Mouse (Mus musculus) A20 (cell line): Measurements from ENCODE around the gene Setd7.
A peak's percentile ranks its signal among the peaks of the same experiment; 100 is the strongest.

ENCODE experiments used
- DNase-seq: peaks from one replicate; pipeline ENCODE4 v3.0.0-alpha.2; 2011; ENCODE audit warnings: low read depth, low spot score

Setd7 gene

DNA sequence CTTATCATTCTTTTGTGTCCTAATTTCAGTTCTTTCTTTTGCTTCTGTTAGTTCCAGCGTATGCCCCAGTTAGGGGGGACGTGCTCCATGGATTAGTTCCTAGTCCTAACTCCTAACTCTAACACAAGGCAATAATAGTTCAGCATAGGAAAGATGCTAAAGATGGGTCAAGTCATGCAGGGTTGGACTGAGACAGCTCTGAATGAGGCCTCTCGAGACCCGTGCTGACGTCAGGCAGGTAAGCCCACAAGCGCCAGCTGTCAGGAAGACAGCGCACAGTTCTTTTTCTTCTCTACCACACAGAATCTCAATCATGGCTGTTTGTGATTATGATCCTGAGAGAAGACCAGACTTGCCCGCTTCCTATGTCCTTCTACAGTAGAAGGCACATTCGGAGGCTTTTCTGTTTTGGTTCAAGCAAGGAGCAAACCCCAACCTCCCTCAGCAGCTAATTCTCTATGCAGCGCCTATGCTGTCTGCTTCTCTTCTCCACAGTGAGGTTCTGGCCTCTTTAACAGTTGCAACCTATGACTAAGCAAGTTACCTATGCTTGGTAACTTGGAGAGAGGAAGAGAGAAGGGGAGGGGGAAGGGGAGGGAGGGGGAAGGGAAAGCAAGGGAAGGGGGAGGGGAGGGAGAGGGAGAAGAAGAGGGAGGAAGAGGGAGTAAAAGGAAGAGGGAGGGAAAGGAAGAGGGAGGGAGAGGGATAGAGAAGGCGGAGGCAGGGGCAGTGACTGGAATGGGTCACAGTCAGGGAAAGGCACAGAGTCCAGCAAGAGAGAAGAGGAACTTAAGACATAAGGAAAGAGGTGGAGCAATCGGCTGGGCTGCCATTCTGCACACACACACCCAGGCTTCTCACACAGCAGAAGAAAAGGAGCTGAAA, 42.6 kb downstream of the Setd7 start:
- no peak for DNase-seq

DNA sequence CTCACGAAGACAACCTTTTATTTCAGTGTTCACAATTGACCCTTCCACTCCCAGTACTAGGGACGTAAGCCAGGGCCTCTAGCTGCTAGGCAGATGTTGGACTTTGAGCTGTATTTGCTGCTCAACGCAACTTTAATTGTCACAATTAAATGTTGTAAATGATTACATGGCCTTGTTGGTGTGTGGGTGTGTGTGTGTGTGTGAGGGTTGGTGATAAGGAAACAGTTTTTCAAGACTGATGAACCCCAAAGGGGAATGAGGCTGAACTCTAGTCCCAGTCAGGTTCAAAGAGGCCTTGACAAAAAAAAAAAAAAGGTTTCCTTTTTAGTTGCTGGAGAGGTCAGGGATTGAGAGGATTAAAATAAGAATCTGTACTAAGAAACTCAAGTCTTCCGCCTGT, 43.2 kb downstream of the Setd7 start:
- DNase-seq = no peak

DNA sequence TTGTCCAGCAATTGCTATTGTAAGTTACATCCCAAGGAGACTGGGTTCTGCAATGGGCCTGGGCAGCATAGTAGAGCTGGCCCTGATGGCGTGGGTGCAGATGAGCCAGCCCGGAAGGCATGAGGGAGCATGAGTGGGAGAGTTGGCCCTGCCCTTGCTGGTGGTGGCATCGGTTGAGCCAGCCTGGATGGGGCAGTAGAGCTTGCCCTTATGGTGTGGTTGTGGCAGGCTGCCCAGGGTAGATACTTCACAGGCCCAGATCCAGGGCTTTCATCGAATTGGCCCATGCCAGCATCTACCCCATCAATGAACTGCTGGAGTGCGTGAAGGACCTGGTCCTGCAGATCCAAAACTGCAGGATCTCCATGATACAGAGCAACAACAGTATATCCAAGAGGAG, 48.7 kb downstream of the Setd7 start:
- DNase-seq = no peak

DNA sequence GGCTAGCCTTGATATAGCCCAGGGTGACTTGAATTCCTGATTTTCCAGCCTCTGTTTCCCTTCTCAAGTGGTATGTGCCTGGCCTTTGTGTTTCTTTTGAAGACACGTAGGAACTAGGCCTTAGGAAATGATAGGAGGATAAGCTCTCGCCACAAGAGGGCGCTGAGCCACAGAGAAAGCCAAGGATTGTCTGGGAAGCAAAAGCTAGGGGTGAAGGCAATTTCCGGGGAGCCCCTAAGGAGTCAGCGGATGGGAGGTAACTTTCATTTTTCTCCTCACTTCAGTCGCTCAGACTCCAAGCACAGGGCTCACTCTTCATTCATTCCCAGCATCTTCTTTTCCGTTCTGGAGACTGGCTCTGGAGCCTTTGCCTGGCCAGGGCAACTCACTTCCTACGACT, 49.8 kb downstream of the Setd7 start:
- DNase-seq = peak; percentile 87

DNA sequence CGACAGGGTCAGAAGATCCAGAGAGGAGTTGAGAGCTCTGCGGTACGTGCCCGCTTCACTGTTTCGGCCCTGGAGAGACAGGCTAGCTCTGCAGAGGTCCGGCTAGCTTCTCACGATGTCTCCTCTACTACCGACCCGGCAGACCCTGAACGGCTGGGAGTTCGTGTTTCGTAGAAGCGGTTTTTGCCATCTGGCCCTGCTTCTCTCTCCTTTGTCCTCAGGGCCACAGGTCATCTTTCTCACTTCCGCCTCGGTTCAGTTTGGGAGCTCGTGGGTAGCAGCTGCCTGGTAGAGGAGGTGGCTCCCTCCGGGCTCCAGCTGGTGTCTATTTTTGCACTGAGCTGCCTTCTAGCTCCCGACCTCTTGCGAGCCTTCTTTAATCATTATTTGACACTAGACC, 55.2 kb downstream of the Setd7 start:
- DNase-seq = peak; percentile 65

DNA sequence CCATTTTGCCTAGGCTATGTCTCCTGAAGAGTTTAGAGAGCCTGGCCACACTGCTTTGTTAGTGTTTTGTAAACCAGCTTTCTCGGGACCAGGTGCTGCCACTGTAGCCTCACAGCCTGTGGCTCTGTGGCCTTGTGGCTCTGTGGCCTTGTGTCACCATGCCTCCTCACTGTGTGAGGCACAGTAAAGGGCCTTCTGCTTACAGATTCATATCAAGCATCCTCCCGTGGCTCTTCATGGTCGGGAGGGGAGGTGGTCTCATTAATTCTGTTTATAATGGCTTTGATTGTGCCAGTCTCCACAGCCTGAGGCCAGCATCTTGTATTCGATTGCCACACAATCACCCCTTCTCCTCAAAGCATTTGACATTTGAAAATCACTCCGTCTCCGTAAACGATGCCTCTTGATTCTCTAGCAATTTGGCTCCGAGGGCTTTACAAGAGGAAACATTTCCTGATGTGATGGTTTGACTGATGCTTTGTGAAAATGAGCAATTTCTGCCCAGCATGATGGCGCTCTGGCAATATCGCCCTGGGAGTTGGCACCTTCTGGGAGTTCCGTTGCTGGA, 56.2 kb downstream of the Setd7 start:
- no peak for DNase-seq

DNA sequence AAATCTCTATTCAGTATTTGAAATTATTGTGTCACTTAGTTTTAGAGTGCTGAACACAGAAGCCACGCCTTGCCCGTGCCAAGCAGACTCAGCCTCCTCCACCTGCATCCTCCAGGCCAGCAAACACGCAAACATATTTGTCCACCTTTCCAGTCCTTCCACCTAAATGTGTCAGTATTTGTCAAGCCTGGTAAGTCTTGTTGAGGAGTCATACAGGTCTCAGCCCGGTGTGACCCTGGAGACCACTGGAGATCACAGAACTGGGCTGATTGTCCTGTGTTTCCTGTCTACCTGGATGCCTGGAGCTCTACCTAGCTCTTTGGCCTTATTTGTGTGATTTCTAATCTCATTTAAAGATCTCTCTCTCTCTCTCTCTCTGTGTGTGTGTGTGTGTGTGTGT, 60.8 kb downstream of the Setd7 start:
- DNase-seq = no peak

DNA sequence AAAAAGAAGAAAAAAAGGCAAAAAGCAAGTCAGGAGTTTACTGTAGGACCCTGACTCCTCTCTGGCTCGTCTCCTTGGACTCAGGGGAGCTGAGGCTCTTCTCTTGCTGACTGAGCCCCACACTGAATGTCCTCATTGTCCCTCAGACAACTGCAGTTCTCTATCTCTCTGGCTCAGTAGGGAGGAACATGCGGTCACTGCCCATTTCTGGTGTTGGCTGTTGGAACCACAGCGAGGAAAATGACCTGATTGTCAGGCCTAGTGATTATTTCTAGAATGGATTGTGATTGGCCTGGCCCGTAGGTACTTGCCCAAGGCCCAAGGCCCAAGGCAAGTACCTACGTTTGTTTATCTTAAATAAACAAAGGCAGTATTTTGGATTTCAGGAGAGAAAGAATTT, 62.0 kb downstream of the Setd7 start:
- no peak for DNase-seq

DNA sequence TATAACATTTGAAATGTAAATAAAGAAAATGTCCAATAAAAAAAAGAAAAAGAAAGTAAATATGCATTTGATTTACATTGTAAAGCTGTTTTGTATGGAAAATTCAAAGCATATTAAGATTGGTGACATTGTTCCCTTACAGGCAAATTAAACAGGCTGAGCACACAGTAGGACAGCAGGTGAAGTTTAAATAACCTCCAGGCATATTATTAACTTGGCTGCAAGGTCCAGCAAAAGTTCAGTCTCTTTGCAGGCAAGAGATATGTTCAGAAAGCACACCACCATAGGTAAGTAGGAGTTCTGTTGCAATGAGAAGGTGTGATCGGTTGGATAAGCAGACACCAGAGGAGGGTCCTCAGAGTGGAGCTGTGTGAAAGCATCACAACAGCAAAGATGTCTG, 62.7 kb downstream of the Setd7 start:
- no peak for DNase-seq

DNA sequence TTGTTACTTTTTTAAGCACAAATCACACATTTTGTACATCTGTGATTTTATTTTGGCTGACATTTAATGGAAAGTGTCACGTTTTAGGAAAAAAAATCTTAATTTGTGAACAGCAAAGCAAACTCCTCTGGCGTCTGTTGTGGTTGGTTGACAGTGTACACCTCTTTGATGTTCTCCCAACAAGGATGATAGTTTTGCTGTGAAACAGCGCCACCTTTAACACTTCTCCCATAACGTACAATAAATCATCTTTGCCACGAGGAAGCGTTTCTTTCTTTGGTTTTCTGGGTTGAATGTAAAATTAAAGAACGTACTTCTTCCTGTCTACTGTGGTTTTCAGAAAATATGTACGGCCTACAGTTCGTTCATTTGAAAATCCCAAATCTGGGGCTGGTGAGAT, 65.0 kb downstream of the Setd7 start:
- no peak for DNase-seq

DNA sequence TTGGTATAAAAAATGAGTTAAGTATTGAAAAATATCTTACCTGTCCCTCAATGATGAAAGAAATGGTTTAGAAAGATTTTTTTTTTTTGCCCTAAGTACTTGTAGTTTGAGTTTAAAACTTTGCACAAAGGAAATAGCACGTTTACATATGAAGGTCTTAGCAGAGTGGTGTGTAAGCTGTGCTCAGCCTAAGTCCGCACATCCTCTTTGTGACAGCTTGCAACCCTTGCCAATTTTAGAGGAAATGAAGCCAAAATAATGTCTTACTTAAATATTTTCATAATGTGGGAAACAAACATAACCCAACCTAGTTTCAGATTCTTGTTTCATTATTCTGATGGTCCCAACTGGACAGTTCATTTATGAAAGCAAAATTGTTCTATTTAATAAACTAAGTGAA, 66.2 kb downstream of the Setd7 start:
- DNase-seq = no peak

DNA sequence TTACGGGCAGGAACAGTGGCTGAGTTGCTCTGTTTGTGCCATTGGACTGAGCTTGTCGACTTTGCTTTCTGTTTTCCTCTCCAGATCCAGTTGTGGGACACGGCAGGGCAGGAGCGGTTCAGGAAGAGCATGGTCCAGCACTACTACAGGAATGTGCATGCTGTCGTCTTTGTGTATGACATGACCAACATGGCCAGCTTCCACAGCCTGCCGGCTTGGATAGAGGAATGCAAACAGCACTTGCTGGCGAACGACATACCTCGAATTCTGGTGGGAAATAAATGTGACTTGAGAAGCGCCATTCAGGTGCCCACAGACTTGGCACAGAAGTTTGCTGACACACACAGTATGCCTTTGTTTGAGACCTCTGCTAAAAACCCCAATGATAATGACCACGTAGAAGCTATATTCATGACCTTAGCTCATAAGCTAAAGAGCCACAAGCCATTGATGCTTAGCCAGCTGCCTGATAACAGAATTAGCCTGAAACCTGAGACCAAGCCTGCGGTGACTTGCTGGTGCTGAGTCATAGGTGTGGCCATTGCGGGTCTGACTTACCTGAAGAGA, 67.3 kb downstream of the Setd7 start:
- DNase-seq = no peak

DNA sequence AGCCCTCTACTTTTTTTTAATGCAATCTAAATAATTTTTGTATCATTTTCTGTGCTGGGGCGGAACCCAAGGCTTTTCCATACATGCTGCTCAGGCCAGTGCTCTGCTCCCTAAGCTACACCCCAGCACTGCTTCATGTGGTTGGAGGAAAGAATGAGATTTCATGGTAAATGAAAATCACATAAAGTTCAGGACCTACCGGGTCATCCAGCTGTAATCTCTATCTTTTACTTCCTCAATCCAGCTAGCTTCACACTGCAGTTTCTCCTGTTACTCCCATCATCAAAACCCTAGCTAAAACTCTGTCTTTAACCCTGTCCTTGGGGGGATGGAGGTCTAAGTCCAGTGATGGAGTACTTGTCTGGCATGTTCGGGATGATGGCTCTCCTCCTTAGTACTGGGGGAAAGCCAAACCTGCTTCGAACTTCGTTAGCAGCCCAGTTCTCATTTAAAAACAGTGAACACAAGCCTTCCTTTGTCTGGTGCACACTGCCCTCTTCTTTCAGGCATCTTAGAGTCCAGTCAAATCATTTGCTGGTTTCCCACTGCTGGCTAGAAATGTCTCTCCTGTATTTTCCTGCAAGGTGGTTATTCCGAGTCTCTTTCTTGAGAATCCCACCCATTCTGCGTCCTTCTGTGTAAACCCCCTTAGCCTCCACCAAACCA, 70.5 kb downstream of the Setd7 start:
- no peak for DNase-seq

DNA sequence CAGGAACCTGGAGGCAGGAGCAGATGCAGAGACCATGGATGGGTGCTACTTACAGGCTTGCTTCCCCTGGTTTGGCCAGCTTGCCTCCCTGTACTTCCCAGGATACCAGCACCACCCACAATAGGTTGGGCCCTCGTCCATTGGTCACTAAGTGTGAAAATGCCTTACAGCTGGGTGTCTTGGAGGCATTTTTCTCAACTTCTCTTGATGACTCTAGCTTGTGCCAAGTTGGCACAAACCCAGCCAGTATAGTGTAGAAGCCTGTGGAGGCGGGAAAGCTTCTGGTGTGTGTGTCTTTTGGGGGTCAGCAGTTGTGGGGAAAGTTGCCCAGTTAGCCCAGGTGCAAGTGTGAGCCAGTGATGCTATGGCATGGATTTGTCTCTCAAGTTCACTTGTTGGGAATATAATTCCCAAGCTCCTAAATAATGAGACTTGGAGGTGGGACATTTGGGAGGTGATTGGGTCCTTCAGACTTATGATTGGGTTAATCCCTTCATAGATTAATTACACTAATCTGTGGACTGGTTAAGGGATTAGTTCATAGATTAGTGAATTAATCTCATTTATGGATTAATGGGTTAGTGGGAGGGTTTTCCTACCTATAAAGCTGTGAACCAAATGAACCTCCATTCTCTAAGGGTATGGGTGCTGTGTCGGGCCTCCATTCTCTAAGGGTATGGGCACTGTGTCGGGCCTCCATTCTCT, 74.0 kb downstream of the Setd7 start:
- no peak for DNase-seq

DNA sequence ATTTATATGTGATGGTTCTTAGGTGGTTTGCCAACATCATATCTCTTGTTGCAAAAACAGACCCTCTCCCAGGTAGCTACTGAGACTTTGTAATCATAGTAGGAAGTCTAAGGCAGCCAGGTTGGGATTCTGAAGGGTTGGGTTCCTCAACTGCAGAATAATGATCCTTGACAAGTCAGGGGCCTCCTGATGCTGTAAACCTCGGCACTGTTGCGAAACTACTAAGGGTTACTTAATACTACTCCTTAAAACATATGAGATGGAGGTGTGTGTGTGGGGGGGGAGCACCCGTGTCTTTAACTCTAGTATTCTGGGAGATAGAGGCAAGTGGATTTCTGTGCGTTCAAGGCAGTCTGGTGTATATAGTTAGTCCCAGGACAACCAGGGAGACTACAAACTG, 75.3 kb downstream of the Setd7 start:
- DNase-seq = no peak

DNA sequence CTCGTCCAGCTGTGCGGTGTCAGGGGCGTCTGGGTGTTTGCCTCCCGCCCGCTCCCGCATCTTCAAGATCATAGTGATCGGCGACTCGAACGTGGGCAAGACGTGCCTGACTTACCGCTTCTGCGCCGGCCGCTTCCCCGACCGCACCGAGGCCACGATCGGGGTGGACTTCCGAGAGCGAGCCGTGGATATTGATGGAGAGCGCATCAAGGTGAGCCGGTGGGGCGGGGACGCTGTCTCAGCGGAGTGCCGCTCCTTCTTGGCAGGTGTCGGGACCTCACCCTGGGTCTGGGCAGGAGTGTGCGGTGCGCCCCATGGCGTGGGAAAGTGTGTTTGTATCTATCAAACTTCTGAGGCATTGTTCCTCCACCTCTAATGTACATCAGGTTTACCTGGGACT, 76.3 kb downstream of the Setd7 start:
- no peak for DNase-seq

DNA sequence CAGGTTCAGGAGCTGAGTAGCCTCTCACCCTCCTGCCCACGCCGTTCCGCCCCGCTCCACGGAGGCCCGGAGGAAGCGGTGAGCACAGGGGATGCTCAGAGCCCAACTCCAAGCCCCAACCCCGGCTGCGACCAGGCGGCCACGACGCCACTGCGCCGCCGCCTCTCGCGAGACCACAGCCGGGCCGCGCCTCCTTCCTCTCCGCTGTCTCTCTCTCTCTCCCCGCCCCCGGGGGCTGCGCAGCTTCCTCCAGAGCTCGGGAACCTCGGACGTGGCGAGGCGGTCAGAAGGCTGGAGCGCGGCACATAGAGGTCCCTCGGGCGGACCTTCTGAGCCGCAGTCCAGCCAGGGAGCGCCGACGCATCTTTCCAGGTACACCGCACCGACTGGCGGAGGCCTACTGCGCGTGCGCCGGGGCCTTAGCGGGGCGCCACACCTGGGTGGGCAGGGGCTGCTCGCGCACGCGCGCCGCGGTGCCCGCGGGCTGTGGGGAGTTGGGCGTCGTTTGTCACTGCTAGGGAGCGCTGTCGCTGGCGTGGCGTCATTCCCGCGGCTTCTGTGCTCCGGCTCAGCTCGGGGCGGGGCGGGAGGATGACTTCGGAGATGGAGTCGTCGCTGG, 76.8 kb downstream of the Setd7 start, which contains the start of gene Rab33b:
Gene Rab33b (plus strand): TSS at position 180 of the 619 bp plus-strand sequence.
- peak; percentile 99 for DNase-seq

DNA sequence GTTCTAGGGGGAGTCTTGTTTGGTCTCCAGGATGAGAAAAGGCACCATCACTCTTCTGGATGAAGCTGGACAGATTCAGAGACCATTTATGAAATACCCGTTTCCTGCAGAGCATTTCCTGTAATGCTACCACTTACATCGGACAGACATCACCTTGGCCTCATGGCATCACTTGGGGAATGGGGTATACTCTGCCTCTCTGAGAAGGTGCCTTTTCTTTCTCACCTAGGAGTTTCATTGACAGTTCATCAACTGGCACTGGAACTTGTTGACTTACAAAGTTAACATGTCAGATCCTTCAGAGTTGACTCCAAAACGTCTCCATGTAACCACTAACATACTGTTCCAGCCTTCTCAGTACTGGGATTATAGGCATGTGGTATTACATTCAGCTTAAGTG, 77.9 kb downstream of the Setd7 start:
- DNase-seq = peak; percentile 30

DNA sequence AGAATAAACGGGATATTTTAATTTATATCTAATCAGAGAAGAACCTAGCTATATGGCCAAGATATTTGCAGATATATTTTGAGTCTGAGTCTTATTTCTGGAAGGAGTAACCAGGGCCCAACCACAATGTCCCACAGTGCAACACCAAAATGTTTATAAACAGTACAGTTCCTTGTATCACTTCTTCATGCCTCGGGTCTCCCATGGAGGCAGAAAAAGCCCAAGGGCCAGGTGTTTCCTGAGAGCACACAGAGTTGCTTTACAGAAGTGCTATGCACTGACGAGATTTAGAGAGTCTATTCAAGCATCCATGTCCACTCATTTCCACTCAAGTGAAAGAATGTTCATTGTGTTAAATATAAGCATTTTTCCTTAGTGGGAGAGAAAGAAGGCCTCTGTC, 78.8 kb downstream of the Setd7 start:
- DNase-seq = peak; percentile 75

DNA sequence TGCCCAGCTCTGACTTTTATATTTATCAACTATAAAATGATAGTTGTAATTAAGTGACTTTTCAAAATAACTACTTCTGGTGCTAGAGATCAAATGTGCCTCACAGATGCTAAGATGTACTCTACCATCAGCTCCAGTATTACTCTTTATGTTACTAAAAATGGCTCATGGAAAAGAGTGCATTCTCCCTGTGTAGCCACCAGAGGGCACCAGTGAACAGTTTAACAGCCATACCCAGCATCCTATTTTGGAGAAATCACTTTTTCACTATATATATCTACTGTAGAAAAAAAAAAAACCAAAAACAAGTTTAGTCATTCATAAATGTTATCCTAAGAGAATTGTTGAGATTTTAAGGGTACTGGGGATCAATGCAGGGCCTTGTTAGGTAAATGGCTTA, 79.6 kb downstream of the Setd7 start:
- peak; percentile 73 for DNase-seq

DNA sequence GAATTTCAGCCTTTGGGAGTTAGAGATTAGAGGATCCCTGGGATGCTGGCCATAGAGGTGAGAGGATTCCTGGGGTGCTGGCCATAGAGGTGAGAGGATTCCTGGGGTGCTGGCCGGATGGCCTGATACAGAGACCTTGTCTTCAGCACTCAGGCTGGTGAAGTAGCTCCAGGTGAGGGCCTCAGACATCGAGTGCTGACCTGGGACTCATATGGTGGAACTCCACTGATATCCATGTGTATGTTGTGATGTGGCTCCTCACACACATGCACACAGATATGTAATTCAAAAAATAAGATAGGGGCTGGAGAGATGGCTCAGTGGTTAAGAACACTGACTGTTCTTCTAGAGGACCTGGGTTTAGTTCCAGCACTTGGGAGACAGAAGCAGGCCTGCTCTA, 80.8 kb downstream of the Setd7 start:
- no peak for DNase-seq
